Mouse (Mus musculus) embryonic fibroblast, embryonic 13.5 days (primary cell): ENCODE measurements around the gene Sec14l2. TPM values are rescaled to one million over a fixed set of nuclear protein-coding genes. Genes with fewer than 3 reads are reported as not detected.
A peak's percentile ranks its signal among the peaks of the same experiment; 100 is the strongest.

Experiments used
- H3K27ac ChIP-seq: 2 replicates; pipeline ENCODE4 v1.5.1; 2012; ENCODE audit warnings: low read length, control low read depth, inconsistent platforms; ENCODE audit not compliant: insufficient read depth
- H3K4me1 ChIP-seq: 2 replicates; pipeline ENCODE4 v1.6.1; 2011; ENCODE audit warnings: low read length; ENCODE audit not compliant: control insufficient read depth, insufficient read depth
- H3K4me3 ChIP-seq: 2 replicates; pipeline ENCODE4 v1.5.1; 2011; ENCODE audit warnings: mild to moderate bottlenecking, control low read depth, low read length; ENCODE audit not compliant: insufficient read depth
- CTCF ChIP-seq: IDR thresholded peaks from 2 replicates; pipeline ENCODE4 v1.5.1; 2011; ENCODE audit warnings: mild to moderate bottlenecking, control low read depth, low read length, moderate library complexity, borderline replicate concordance; ENCODE audit not compliant: insufficient read depth
- POLR2A ChIP-seq: IDR thresholded peaks from 2 replicates; pipeline ENCODE4 v1.6.1; 2011; ENCODE audit warnings: low read depth, mild to moderate bottlenecking, control low read depth, low read length, moderate library complexity
- polyA plus RNA-seq: library from polyadenylated mRNA; stranded (reverse); fragments of >200 nt; gene quantifications from 2 replicates; pipeline ENCODE4 v1.2.4, GENCODE M21; 2011; ENCODE audit warnings: low read depth; ENCODE audit not compliant: missing spikeins, insufficient read length

Gene Sec14l2
- polyA plus RNA-seq, 1 experiment, result 1.8 TPM

- no peak within 1 kb of the TSS for H3K27ac ChIP-seq
- H3K4me1 ChIP-seq, result no peaks in the 10 kb centered on the region
- H3K4me3 ChIP-seq, result no peak within 1 kb of the TSS
- TF ChIP-seq CTCF (no peak), POLR2A (no peak)
Observed at GRCm38 (mm10) chr11:4064627-4065122, 58.5 kb downstream of the Sec14l2 start, which contains the start of gene Sec14l3. Gene Sec14l3 (plus strand): TSS chr11:4064841.

- TF ChIP-seq POLR2A (no peak), CTCF (no peak)
- Histone ChIP-seq H3K27ac (no peak overlapping the region), H3K4me3 (no peak overlapping the region), H3K4me1 (no peaks in the 10 kb centered on the region)
Observed at GRCm38 (mm10) chr11:4062981-4063380, 60.2 kb downstream of the Sec14l2 start.

GRCm38 (mm10) chr11:4062523-4062922 lies 60.7 kb downstream of the Sec14l2 start:
- H3K4me3 ChIP-seq, result no peak overlapping the region
- H3K27ac ChIP-seq, result no peak overlapping the region
- TF ChIP-seq POLR2A (no peak), CTCF (no peak)
- H3K4me1 ChIP-seq, result no peaks in the 10 kb centered on the region

GRCm38 (mm10) chr11:4060866-4061575 lies 62.2 kb downstream of the Sec14l2 start:
- Histone ChIP-seq H3K27ac (no peak overlapping the region), H3K4me3 (no peak overlapping the region), H3K4me1 (no peaks in the 10 kb centered on the region)
- TF ChIP-seq POLR2A, result no peak
- no peak for TF ChIP-seq CTCF

GRCm38 (mm10) chr11:4053586-4053985 lies 69.6 kb downstream of the Sec14l2 start:
- TF ChIP-seq POLR2A, result no peak
- TF ChIP-seq CTCF, result peak; percentile 80; the same call in 1 of the 2 replicates
- H3K4me3 ChIP-seq, result no peak overlapping the region
- no peak overlapping the region for H3K27ac ChIP-seq
- H3K4me1 ChIP-seq, result no peaks in the 10 kb centered on the region

GRCm38 (mm10) chr11:4048438-4048837 lies 74.8 kb downstream of the Sec14l2 start:
- no peak overlapping the region for H3K4me3 ChIP-seq
- no peak overlapping the region for H3K27ac ChIP-seq
- TF ChIP-seq POLR2A (no peak), CTCF (no peak)
- H3K4me1 ChIP-seq, result no peaks in the 10 kb centered on the region

- H3K4me3 ChIP-seq, result no peak overlapping the region
- no peak for TF ChIP-seq POLR2A
- no peak for TF ChIP-seq CTCF
- H3K27ac ChIP-seq, result no peak overlapping the region
- H3K4me1 ChIP-seq, result no peaks in the 10 kb centered on the region
Observed at GRCm38 (mm10) chr11:4047766-4048165, 75.4 kb downstream of the Sec14l2 start.

Other genes starting within 250 kb of the Sec14l2 start
- 0.68 and 0.86 TPM in 2 replicates for gene 4921536K21Rik, start 228.3 kb downstream of the Sec14l2 start, polyA plus RNA-seq
- gene Dusp18, start 228.2 kb downstream of the Sec14l2 start, polyA plus RNA-seq, result 11.7 and 12.6 TPM in 2 replicates
- gene Slc35e4, start 208.8 kb downstream of the Sec14l2 start, polyA plus RNA-seq, result 12.0 and 13.1 TPM in 2 replicates
- gene Tcn2, start 191.3 kb downstream of the Sec14l2 start, polyA plus RNA-seq, result 75.4 and 97.1 TPM in 2 replicates
- 146 and 152 TPM in 2 replicates for gene Pes1, start 159.4 kb downstream of the Sec14l2 start, polyA plus RNA-seq
- gene 4930556J24Rik, start 146.6 kb downstream of the Sec14l2 start, polyA plus RNA-seq, result not detected in 2 replicates
- gene Gal3st1, start 139.8 kb downstream of the Sec14l2 start, polyA plus RNA-seq, result 0.73 and 0.86 TPM in 2 replicates
- not detected in 2 replicates for gene Sec14l4, start 92.0 kb downstream of the Sec14l2 start, polyA plus RNA-seq
- gene Sec14l3, start 58.6 kb downstream of the Sec14l2 start, polyA plus RNA-seq, result not detected in 2 replicates
- gene Mtfp1, start 28.0 kb downstream of the Sec14l2 start, polyA plus RNA-seq, result 0.49 and 1.6 TPM in 2 replicates
- 16.4 and 19.6 TPM in 2 replicates for gene Rnf215, start 11.8 kb upstream of the Sec14l2 start, polyA plus RNA-seq
- gene Ccdc157, start 36.9 kb upstream of the Sec14l2 start, polyA plus RNA-seq, result 9.2 and 9.4 TPM in 2 replicates
- 42.5 and 46.8 TPM in 2 replicates for gene Sf3a1, start 36.9 kb upstream of the Sec14l2 start, polyA plus RNA-seq
- 18.3 and 20.7 TPM in 2 replicates for gene Tbc1d10a, start 63.4 kb upstream of the Sec14l2 start, polyA plus RNA-seq
- 13.9 and 19.1 TPM in 2 replicates for gene Castor1, start 94.8 kb upstream of the Sec14l2 start, polyA plus RNA-seq
- not detected in 2 replicates for gene Osm, start 113.0 kb upstream of the Sec14l2 start, polyA plus RNA-seq
- 17.0 and 20.3 TPM in 2 replicates for gene Lif, start 134.1 kb upstream of the Sec14l2 start, polyA plus RNA-seq